Mouse (Mus musculus): ENCODE measurements around the gene Rabggtb. TPM values are rescaled to one million over a fixed set of nuclear protein-coding genes. Genes with fewer than 3 reads are reported as not detected.

Rabggtb gene
- total RNA-seq (2015) (121 and 132 TPM in 2 replicates), total RNA-seq (2017) (129 and 171 TPM in 2 replicates)

DNA sequence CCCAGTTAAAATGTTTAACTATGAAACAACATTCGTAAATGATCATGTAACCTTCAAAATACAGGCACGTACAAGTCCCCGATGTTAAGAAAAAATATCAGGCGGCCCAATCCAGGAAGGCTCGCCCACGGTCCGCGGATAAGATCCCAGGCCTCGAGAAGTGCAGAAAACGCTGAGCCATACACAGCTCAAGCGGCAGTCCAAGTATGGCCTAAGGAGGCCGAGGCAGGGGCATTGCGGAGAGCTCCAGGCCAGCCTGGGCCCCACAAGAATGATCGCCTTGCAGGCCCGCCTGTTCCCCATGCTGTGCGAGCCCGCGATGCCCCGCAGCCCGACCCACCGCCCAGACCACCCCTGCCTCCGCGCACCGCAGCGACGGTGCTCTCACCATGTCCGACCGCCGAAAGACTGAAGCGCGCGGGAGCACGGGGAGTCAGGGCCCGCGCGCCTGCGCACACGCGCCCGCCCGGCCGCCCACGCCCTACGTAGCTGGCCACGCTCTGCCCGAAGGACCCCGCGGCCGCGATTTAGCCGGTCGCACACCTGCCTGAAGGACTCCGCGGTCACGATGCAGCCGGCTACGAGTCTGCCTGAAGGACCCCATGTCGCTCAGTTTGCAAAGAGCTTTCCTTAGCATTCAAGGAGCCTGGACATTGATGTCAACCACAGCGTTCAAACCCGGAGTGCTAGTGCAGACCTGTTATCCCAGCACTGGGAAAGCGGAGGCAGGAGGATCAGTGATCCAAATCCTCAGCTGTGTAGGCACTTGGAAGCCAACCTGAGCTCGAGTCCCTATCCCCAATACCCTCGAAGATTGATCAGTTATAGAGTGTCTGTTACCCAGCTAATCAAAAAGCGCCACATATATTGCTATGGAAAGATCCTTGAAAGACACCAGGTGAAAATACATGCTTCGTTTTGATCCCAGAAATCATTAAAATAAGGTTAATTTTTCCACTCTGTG is at the start of gene Rabggtb:
Gene Rabggtb, minus strand, starts transcription at position 464 of the 964 bp plus-strand sequence.
- peak; percentile 80 for ATAC-seq (replicated peaks; ENCODE audit: poor library complexity)

DNA sequence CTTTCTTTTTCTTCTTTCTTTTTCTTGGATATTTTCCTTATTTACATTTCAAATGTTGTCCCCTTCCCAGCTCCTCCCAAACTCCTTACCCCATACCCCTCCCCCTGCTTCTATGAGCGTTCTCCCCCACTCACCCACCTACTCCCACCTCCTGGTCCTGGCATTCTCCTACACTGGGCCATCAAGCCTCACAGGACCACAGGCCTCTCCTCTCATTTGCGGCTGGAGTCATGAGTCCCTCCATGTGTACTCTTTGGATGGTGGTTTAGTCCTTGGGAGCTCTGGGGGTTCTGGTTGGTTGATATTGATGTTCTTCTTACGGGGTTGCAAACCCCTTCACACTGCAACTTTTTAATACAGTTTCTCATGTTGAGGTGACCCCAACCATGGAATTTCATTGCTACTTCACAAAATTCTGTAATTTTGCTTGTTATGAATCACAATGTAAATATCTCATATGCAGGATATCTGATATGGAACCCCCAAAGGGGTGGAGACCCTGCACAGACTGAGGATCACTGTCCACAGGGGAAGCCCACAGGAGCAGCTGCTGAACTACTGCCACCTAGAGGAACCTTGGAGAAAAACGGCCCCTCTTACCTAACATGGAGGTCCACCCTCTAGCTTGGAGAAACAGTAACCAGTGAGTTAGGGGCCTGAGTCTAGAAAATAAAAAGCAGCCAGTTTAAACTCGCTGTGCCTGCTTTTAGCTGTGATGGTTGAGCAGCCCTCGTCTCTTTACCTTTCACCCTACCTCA is 49.0 kb upstream of the Rabggtb start:
- peak; percentile 85 for ATAC-seq (replicated peaks; ENCODE audit: poor library complexity)

- ATAC-seq (replicated peaks; ENCODE audit: poor library complexity), result no peak
Measured at GRCm38 (mm10) chr3:153960884-153961283, 48.1 kb upstream of the Rabggtb start.

GRCm38 (mm10) chr3:153959731-153960207 is 47.0 kb upstream of the Rabggtb start:
- no peak for ATAC-seq (replicated peaks; ENCODE audit: poor library complexity)

GRCm38 (mm10) chr3:153959035-153959730 is 46.4 kb upstream of the Rabggtb start:
- peak; percentile 76 for ATAC-seq (replicated peaks; ENCODE audit: poor library complexity)

- no peak for ATAC-seq (replicated peaks; ENCODE audit: poor library complexity)
Measured at GRCm38 (mm10) chr3:153957916-153958315, 45.1 kb upstream of the Rabggtb start.

GRCm38 (mm10) chr3:153948176-153948575 is 35.4 kb upstream of the Rabggtb start:
- ATAC-seq (replicated peaks; ENCODE audit: poor library complexity), result no peak

GRCm38 (mm10) chr3:153947271-153947670 is 34.5 kb upstream of the Rabggtb start:
- ATAC-seq (replicated peaks; ENCODE audit: poor library complexity), result no peak

DNA sequence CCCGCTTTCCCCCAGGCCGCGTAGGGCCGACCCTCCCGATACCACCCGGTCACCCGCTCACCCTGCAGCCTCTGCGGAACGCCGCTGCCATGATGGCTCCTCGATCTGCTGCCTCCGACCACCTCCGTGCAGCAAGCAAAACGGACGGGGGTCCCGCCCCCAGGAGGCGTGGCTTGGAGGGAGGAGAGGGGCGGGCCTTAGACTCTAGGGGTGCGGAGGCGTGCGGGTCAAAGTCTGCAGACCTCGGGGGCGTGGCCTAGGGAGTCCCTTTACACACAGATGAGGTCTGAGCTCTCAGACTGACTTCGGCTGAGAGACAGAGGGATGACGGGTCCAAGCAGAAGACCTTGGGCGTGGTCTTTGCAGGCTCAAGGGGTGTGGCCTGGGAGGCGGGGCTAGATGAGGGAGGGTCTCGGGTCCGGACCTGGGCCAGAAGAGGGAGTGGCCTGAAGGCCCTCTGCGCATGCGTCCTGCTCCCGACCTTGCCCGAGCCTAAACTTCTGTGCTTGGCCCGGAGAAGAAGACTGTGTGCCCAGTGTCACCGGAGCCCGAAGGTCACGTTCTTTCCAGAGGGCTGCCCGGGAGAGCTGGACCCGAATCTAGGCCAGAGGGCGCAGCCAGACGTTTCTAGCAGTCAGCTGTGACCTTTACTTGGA is 31.7 kb upstream of the Rabggtb start, which contains the start of gene Acadm:
Gene Acadm, minus strand, starts transcription at position 298 of the 656 bp plus-strand sequence.
- ATAC-seq (replicated peaks; ENCODE audit: poor library complexity), result peak; percentile 86

DNA sequence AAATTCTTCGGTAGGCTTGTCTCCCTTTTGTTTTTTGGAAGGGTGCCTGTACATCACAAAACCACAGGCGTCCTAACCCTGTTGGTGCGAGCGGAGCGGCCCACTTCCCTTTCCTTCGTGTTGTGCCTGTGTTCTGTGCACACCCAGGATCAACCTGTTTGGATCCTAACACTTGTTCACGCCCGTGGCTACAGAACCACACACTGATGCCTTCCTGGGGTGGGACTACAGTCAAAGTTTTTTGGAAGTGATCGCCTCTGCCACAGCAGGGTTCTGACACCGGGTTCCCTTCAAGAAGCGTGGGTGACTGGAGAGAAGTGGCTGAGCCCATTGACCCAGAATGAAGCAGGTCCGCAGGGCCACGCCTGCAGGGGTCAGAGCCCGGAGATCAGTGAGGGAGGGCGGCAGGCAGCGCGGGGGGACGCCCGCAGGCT is 31.1 kb upstream of the Rabggtb start:
- peak; percentile 57 for ATAC-seq (replicated peaks; ENCODE audit: poor library complexity)

DNA sequence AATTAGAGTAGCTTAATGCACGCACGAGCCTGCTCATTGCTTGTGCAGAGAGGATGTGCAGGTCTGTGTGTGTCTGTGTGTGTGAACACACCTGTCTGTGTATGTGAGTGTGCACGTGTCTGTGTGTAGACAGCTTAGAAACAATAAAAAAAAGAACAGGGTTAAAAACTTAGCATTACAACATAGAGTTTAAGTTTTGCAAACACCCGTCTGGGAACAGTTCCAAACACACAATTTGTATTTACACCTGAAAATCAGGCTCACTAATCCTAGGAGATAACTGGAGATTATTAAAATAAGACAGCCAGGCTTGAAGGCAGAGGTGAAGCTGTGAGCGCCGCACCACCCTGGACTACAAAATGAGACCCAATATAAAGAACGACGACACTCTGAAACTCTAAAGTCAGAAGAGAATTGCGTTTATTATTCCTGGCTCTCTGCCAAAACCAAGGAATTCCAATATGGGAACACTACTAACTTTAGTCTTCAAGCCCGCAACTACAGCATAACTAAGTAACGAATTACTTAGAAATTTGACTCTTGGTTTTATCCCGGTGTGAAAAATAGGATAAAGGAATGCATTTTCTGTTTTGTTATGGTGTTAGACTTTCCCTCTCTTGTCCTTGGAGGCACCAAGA is 30.3 kb upstream of the Rabggtb start:
- no peak for ATAC-seq (replicated peaks; ENCODE audit: poor library complexity)

GRCm38 (mm10) chr3:153941613-153942012 is 28.8 kb upstream of the Rabggtb start:
- ATAC-seq (replicated peaks; ENCODE audit: poor library complexity), result no peak

DNA sequence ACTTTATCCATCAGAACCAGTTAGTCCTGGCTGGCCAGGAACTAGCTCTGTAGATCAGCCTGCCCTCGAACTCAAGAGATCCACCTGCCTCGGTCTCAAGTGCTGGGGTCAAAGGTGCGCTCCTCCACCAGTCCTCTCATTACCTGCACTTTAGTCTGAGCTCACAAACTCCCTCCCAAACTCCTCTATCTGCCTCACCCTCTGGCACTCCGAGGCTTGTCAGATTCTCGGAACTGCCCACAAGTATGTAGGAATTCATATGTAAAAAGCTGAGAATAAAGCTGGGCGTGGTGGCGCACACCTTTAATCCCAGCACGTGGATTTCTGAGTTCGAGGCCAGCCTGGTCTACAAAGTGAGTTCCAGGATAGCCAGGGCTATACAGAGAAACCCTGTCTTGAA is 27.7 kb upstream of the Rabggtb start:
- ATAC-seq (replicated peaks; ENCODE audit: poor library complexity), result no peak

DNA sequence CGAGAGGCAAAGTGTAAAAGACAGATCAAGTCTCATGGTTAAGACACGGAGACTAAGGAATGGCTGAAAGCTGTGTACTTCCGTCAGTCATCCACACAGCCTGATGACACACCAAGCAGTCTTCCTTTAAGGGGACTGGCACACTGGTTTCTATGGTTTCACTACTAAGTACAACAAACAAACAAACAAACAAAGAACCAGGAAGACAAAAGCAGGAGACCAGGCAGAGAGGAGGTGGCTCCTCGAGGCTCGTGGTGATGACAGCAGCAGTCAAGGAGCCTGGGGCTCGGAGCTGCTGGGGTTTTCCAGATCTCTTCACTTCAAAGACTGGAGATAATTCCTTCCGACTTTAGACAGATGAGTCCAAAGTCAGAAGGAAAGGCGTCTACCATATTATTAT is 27.2 kb upstream of the Rabggtb start:
- no peak for ATAC-seq (replicated peaks; ENCODE audit: poor library complexity)

- no peak for ATAC-seq (replicated peaks; ENCODE audit: poor library complexity)
Measured at GRCm38 (mm10) chr3:153937116-153937810, 24.5 kb upstream of the Rabggtb start.

GRCm38 (mm10) chr3:153935878-153936277 is 23.1 kb upstream of the Rabggtb start:
- no peak for ATAC-seq (replicated peaks; ENCODE audit: poor library complexity)

DNA sequence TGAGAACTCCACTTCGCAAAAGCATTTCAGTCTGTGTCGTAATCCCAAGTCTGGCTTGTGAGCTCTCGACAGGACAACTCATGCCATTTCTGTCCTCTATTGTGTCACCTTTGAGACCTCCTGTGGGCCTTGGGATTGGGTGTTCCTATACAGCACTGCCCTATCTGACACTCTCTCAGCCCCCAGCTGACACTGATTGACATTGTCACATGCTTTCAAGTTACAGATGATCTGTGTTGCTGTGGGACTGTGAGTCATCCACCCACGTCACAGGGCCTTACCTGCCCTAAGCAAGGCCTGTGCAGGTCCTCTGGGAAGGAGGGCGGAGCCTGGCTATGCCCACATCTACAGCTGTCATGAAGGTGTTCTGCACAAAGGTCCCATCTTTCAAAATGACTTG is 19.7 kb upstream of the Rabggtb start:
- ATAC-seq (replicated peaks; ENCODE audit: poor library complexity), result 0 out of 2 replicates have a peak, but pooled peaks have one; percentile 25

DNA sequence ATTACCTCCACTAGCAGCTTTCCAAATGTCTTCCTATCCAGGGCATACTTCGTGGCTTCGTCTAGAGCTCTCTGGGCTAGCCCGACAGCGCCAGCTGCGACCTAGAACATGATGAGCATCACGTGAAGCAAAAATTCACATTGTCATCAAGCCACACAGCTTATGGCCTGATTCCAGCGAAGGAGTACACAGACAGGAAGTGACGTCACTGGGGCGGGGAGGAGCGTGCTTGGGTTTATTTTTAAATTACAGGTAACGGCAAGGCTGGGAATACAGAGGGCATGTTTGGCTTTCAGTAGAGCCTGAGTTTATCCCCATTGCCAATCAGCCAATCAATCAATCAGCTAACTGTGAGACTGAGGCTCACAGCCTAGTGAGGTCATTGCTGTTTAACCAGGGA is 16.7 kb upstream of the Rabggtb start:
- peak; percentile 67 for ATAC-seq (replicated peaks; ENCODE audit: poor library complexity)

- peak; percentile 51 for ATAC-seq (replicated peaks; ENCODE audit: poor library complexity)
Measured at GRCm38 (mm10) chr3:153926333-153926732, 13.5 kb upstream of the Rabggtb start.
